Mouse (Mus musculus): Measurements from ENCODE around the gene Wdr1. TPM values are rescaled to one million over a fixed set of nuclear protein-coding genes. Genes with fewer than 3 reads are reported as not detected.
A peak's percentile ranks its signal among the peaks of the same experiment; 100 is the strongest.

The Wdr1 gene
- polyA plus RNA-seq, 2 experiments = 42.5 to 74.4 TPM

DNA sequence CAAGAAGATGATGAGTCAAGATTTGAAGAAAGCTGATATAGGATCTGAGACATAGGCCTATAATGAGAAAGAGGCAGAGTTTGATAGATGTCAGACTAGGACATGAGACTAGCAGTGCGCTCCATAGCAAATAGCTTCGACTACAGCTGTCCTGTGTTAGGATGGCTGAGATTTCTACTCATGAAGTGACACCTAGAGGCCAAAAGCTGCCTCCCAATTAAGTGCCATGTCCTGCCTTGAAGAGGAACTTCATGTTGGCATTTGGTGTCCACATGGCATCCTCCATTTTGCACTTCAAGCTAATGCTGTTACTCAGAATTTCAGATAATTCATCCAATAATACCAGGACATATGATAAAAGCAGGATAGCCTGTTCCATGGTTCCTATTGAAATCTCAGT is 22.4 kb upstream of the Wdr1 start:
- H3K4me2 ChIP-seq (ENCODE audit: low read depth) = no peak overlapping the region
- H3K27me3 ChIP-seq (ENCODE audit: control insufficient read depth, insufficient read depth, low read length) = no peaks in the 10 kb centered on the region
- TF ChIP-seq CTCF (IDR thresholded peaks at IDR 0.05; ENCODE audit: low read depth) = no peak
- TF ChIP-seq EP300 (IDR thresholded peaks at IDR 0.05; ENCODE audit: low read depth) = no peak
- ATAC-seq (ENCODE audit: insufficient read depth) (no peak), DNase-seq (ENCODE audit: low read depth in 3 of 3, low spot score in 3 of 3) (no peak)
- H3K27ac ChIP-seq = no peak overlapping the region
- no peak overlapping the region for H3K9ac ChIP-seq (replicated peaks)
- no peaks in the 10 kb centered on the region for H3K4me1 ChIP-seq (replicated peaks; ENCODE audit: control insufficient read depth in 2 of 2, insufficient read depth in 2 of 2, low read length in 1 of 2)
- 61% methylated on average over 2 of the region's 2 CpGs for WGBS (ENCODE audit: insufficient replicate concordance)
- no peaks in the 10 kb centered on the region for H3K36me3 ChIP-seq (replicated peaks; ENCODE audit: control insufficient read depth, insufficient read depth, low read depth)
- H3K9me3 ChIP-seq (ENCODE audit: control insufficient read depth, low read length) = no peaks in the 10 kb centered on the region
- H3K4me3 ChIP-seq (ENCODE audit: insufficient read depth in 1 of 2, low read depth in 2 of 2, low read length in 2 of 2) = no peak overlapping the region

DNA sequence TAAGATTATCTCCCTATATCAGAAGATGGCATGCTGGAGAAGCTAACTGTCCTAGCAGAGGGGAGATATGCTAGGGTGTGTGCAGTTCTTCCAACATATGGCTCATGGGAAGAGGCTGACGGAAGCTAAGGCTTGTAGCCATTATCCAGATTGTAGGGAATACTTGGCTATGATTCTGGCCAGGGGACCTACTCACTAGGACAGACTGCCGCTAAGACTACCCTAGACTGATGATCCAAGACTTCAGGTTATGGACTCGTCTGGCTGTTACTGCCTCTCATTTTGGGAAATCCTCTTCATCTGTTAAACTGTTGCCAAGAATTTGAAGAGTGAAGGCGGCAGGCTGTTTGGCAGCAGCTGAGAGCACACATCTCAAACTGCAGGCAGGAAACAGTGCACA is 20.0 kb upstream of the Wdr1 start:
- WGBS (ENCODE audit: insufficient replicate concordance) = 56% methylated on average over 4 of the region's 4 CpGs
- no peak for ATAC-seq (ENCODE audit: insufficient read depth)
- no peak overlapping the region for H3K27ac ChIP-seq
- no peak overlapping the region for H3K4me2 ChIP-seq (ENCODE audit: low read depth)
- H3K4me1 ChIP-seq (replicated peaks; ENCODE audit: control insufficient read depth in 2 of 2, insufficient read depth in 2 of 2, low read length in 1 of 2) = no peaks in the 10 kb centered on the region
- no peaks in the 10 kb centered on the region for H3K36me3 ChIP-seq (replicated peaks; ENCODE audit: control insufficient read depth, insufficient read depth, low read depth)
- no peak for TF ChIP-seq EP300 (IDR thresholded peaks at IDR 0.05; ENCODE audit: low read depth)
- no peak for TF ChIP-seq CTCF (IDR thresholded peaks at IDR 0.05; ENCODE audit: low read depth)
- no peaks in the 10 kb centered on the region for H3K9me3 ChIP-seq (ENCODE audit: control insufficient read depth, low read length)
- H3K9ac ChIP-seq (replicated peaks) = no peak overlapping the region
- no peaks in the 10 kb centered on the region for H3K27me3 ChIP-seq (ENCODE audit: control insufficient read depth, insufficient read depth, low read length)
- no peak for DNase-seq (ENCODE audit: low read depth in 3 of 3, low spot score in 3 of 3)
- H3K4me3 ChIP-seq (ENCODE audit: insufficient read depth in 1 of 2, low read depth in 2 of 2, low read length in 2 of 2) = no peak overlapping the region

DNA sequence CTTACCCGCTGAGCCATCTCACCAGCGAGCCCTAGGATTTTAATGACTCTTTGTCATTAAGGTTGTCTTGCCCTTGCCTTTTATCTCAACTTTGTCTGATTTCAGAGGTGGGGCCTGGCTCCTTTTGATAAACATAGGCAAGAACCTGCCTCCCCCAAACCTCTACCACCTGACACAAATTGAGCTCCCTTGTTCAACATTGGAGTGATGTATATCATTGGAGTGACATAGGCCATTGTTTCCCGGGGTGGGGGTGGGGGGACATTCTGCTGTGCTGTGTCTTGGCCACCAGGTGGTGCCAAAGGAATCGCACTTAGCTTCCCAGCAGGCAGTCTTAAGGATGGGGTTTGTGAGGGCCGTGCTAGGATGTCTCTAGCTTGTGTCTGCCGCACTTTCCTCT is 17.7 kb upstream of the Wdr1 start:
- H3K9me3 ChIP-seq (ENCODE audit: control insufficient read depth, low read length) = no peaks in the 10 kb centered on the region
- ATAC-seq (ENCODE audit: insufficient read depth) (no peak), DNase-seq (ENCODE audit: low read depth in 3 of 3, low spot score in 3 of 3) (no peak)
- H3K4me1 ChIP-seq (replicated peaks; ENCODE audit: control insufficient read depth in 2 of 2, insufficient read depth in 2 of 2, low read length in 1 of 2) = no peaks in the 10 kb centered on the region
- H3K4me3 ChIP-seq (ENCODE audit: insufficient read depth in 1 of 2, low read depth in 2 of 2, low read length in 2 of 2) = no peak overlapping the region
- H3K27me3 ChIP-seq (ENCODE audit: control insufficient read depth, insufficient read depth, low read length) = no peaks in the 10 kb centered on the region
- no peak for TF ChIP-seq EP300 (IDR thresholded peaks at IDR 0.05; ENCODE audit: low read depth)
- TF ChIP-seq CTCF (IDR thresholded peaks at IDR 0.05; ENCODE audit: low read depth) = peak; percentile 82
- WGBS (ENCODE audit: insufficient replicate concordance) = 34% methylated on average over 6 of the region's 6 CpGs
- no peak overlapping the region for H3K4me2 ChIP-seq (ENCODE audit: low read depth)
- H3K36me3 ChIP-seq (replicated peaks; ENCODE audit: control insufficient read depth, insufficient read depth, low read depth) = no peaks in the 10 kb centered on the region
- no peak overlapping the region for H3K27ac ChIP-seq
- no peak overlapping the region for H3K9ac ChIP-seq (replicated peaks)

DNA sequence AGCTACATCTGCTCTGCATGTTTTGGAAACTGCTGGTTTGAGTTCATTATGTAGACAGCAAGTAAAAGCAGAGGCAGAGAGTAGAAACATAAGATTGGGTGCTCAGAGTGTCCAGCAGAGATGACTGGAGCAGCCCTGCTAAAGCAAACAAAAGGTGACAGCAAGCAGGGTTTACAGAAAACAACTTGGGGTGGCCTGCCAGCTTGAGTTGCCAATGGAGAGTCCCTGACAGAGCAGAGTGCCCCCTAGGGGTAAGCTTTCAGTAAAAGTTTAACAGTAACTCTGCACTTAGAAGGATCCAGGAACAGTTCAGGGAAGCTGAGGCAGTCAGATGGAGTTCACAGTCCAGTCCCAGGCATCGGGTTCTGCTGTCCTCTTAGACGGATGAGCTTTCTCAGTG is 7.9 kb upstream of the Wdr1 start:
- TF ChIP-seq CTCF (IDR thresholded peaks at IDR 0.05; ENCODE audit: low read depth) (peak; percentile 55), EP300 (IDR thresholded peaks at IDR 0.05; ENCODE audit: low read depth) (no peak)

DNA sequence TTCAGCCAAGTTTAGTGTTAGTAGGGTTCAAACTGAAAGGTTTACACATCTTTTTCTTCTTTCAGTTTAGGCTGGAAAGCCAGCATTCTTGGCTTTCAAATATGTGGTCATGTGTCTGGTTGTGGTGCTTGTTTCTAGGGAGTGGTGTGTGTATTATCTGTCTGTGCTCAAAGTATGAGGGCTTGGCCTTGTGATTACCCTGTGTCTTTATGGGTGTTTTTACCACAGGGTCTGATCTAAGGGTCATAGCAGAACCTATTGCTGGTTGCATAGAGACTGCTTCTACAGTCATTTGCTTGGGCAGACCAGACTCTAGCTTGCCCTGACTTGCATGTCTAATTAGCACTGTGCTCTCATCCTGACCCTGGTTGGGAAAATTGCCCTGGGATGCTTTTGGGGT is 5.6 kb upstream of the Wdr1 start:
- H3K27ac ChIP-seq = no peak overlapping the region
- H3K4me3 ChIP-seq (ENCODE audit: insufficient read depth in 1 of 2, low read depth in 2 of 2, low read length in 2 of 2) = no peak overlapping the region
- H3K9ac ChIP-seq (replicated peaks) = no peak overlapping the region
- H3K4me2 ChIP-seq (ENCODE audit: low read depth) = no peak overlapping the region
- H3K9me3 ChIP-seq (ENCODE audit: control insufficient read depth, low read length) = no peaks in the 10 kb centered on the region
- TF ChIP-seq CTCF (IDR thresholded peaks at IDR 0.05; ENCODE audit: low read depth) = no peak
- H3K4me1 ChIP-seq (replicated peaks; ENCODE audit: control insufficient read depth in 2 of 2, insufficient read depth in 2 of 2, low read length in 1 of 2) = no peaks in the 10 kb centered on the region
- no peaks in the 10 kb centered on the region for H3K27me3 ChIP-seq (ENCODE audit: control insufficient read depth, insufficient read depth, low read length)
- no peak for ATAC-seq (ENCODE audit: insufficient read depth)
- no peak for DNase-seq (ENCODE audit: low read depth in 3 of 3, low spot score in 3 of 3)
- no peaks in the 10 kb centered on the region for H3K36me3 ChIP-seq (replicated peaks; ENCODE audit: control insufficient read depth, insufficient read depth, low read depth)

More for the DNA sequence above, 7.9 kb upstream of the Wdr1 start:
- 54% methylated on average over 2 of the region's 2 CpGs for WGBS (ENCODE audit: insufficient replicate concordance)
- DNase-seq (ENCODE audit: low read depth in 3 of 3, low spot score in 3 of 3) = no peak
- H3K4me2 ChIP-seq (ENCODE audit: low read depth) = no peak overlapping the region
- ATAC-seq (ENCODE audit: insufficient read depth) = no peak
- no peaks in the 10 kb centered on the region for H3K4me1 ChIP-seq (replicated peaks; ENCODE audit: control insufficient read depth in 2 of 2, insufficient read depth in 2 of 2, low read length in 1 of 2)
- no peaks in the 10 kb centered on the region for H3K36me3 ChIP-seq (replicated peaks; ENCODE audit: control insufficient read depth, insufficient read depth, low read depth)
- no peak overlapping the region for H3K9ac ChIP-seq (replicated peaks)
- no peak overlapping the region for H3K4me3 ChIP-seq (ENCODE audit: insufficient read depth in 1 of 2, low read depth in 2 of 2, low read length in 2 of 2)
- no peaks in the 10 kb centered on the region for H3K27me3 ChIP-seq (ENCODE audit: control insufficient read depth, insufficient read depth, low read length)
- H3K9me3 ChIP-seq (ENCODE audit: control insufficient read depth, low read length) = no peaks in the 10 kb centered on the region
- H3K27ac ChIP-seq = no peak overlapping the region

DNA sequence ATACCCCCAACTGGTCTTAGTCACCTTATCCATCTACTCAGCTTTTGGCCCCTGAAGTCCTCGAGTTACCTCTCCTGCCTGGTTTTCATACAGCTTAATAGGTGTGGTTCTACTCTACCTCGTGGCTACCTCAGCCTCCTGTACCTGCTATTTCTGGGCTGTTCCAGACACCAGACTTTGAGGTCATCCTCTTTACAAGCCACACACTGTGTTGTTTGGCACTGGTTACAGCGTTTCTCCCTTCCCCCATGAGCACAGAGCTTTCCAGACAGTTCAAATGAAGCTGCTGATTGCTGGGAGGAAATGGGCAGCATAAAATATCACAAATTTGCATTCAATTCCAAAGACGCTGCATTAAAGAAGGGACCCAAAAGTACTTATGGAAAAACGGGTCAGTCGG is 1.8 kb upstream of the Wdr1 start:
- no peaks in the 10 kb centered on the region for H3K27me3 ChIP-seq (ENCODE audit: control insufficient read depth, insufficient read depth, low read length)
- no peak overlapping the region for H3K27ac ChIP-seq
- H3K9ac ChIP-seq (replicated peaks) = no peak overlapping the region
- H3K36me3 ChIP-seq (replicated peaks; ENCODE audit: control insufficient read depth, insufficient read depth, low read depth) = no peaks in the 10 kb centered on the region
- no peak overlapping the region for H3K4me3 ChIP-seq (ENCODE audit: insufficient read depth in 1 of 2, low read depth in 2 of 2, low read length in 2 of 2)
- ATAC-seq (ENCODE audit: insufficient read depth) = no peak
- TF ChIP-seq EP300 (IDR thresholded peaks at IDR 0.05; ENCODE audit: low read depth) = no peak
- TF ChIP-seq CTCF (IDR thresholded peaks at IDR 0.05; ENCODE audit: low read depth) = no peak
- 57% methylated on average over 6 of the region's 6 CpGs for WGBS (ENCODE audit: insufficient replicate concordance)
- H3K4me2 ChIP-seq (ENCODE audit: low read depth) = no peak overlapping the region
- H3K4me1 ChIP-seq (replicated peaks; ENCODE audit: control insufficient read depth in 2 of 2, insufficient read depth in 2 of 2, low read length in 1 of 2) = peaks cover 6 to 13% of the 10 kb centered on the region in 2 experiments; a peak in 3 of 4 replicates
- no peak for DNase-seq (ENCODE audit: low read depth in 3 of 3, low spot score in 3 of 3)
- no peaks in the 10 kb centered on the region for H3K9me3 ChIP-seq (ENCODE audit: control insufficient read depth, low read length)
